Mouse (Mus musculus): ENCODE results near the gene Ankrd13a. TPM values are rescaled to one million over a fixed set of nuclear protein-coding genes. Genes with fewer than 3 reads are reported as not detected.

The Ankrd13a gene
- total and polyA plus RNA-seq, 3 experiments = 73.8 to 123 (median 89.4) TPM

DNA sequence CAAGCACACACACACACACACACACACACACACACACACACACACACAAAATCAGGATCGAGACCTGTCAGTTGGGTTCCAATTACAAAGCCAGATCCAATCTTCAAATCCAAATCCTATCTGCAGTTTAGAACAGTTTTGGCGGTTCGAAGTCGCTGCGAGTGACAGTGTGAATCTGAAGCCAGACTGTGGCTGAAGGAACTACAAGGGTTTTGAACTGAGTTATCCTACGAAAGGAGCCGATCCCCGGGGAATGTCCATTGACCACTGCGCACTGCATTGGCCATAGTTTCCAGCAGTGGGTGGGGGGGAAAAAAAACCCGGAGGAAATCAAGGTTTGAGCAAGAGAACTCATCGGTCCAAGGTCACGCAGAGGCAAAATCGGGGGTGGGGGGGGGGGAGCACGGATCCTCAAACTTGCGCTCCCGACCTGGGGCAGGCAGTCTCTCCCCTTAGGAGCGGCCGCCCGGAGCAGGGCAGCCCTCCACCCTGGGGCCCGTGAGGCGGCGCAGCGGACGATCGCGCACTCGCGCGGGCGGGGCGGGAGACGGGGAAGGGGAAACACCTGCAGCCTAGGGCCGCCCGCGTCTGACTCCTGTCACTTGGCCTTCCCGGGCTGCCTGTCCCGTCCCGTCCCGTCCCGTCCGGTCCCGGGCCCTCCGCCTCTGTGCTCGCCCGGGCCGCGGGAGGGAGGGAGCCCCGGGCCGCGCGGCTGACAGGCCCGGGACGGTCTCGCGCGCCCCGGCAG lies 1.8 kb upstream of the Ankrd13a start:
- Histone ChIP-seq H3K9me3 (replicated peaks; ENCODE audit: low read length) (no peaks in the 10 kb centered on the region), H3K4me2 (ENCODE audit: insufficient read depth, low read depth, poor library complexity, severe bottlenecking) (peak overlapping the region; percentile 98), H3K27me3 (replicated peaks) (no peaks in the 10 kb centered on the region), H3K79me2 (replicated peaks; ENCODE audit: control insufficient read depth, extremely low read depth, insufficient read depth, poor library complexity, severe bottlenecking) (peaks cover 69% of the 10 kb centered on the region), H3K9ac (ENCODE audit: insufficient read depth, low read depth) (peak overlapping the region; percentile 82), H3K36me3 (replicated peaks in 1 of 2; ENCODE audit: control insufficient read depth in 1 of 2, insufficient read depth in 1 of 2, low read length in 1 of 2) (peaks cover 8 to 34% of the 10 kb centered on the region in 2 experiments), H3K27ac (ENCODE audit: insufficient read depth, low read depth) (peak overlapping the region; percentile 39; the same call in 1 of the 2 replicates), H3K4me1 (ENCODE audit: control insufficient read depth in 1 of 2, insufficient read depth in 2 of 2) (peaks cover 8 to 40% of the 10 kb centered on the region in 2 experiments; a peak in 3 of 4 replicates), H3K4me3 (replicated peaks in 1 of 3; ENCODE audit: low read depth in 2 of 3, low read length in 2 of 3, poor library complexity in 1 of 3) (peak overlapping the region; percentile 74 to 91 (median 86))
- in situ Hi-C loops (cut with MboI; ENCODE audit: low pct_ligation_motif_present, low pct_unique_long_range_greater_than_20kb, low sequenced_read_pairs) (no loop called here), dilution Hi-C loops (cut with MboI; ENCODE audit: extremely low pct_ligation_motif_present, extremely low pct_unique_long_range_greater_than_20kb, low sequenced_read_pairs) (no loop called here)
- TF ChIP-seq CTCF (conservative IDR thresholded peaks at IDR 0.05 in 1 of 2, IDR thresholded peaks at IDR 0.05 in 1 of 2; ENCODE audit: low read depth in 2 of 2, low read length in 2 of 2) (no peak), MEF2A (IDR thresholded peaks at IDR 0.05; ENCODE audit: borderline replicate concordance, low read depth, low read length) (no peak), ZNF384 (IDR thresholded peaks at IDR 0.05; ENCODE audit: low read depth, low read length) (no peak), EP300 (IDR thresholded peaks at IDR 0.05; ENCODE audit: low read length) (no peak), RAD21 (IDR thresholded peaks at IDR 0.05; ENCODE audit: low read depth, low read length) (no peak), CHD2 (IDR thresholded peaks at IDR 0.05; ENCODE audit: low read length) (no peak), TBP (conservative IDR thresholded peaks at IDR 0.05; ENCODE audit: low read depth, low read length) (no peak), NRF1 (IDR thresholded peaks at IDR 0.05; ENCODE audit: low read depth, low read length) (peak; percentile 54), SIN3A (IDR thresholded peaks at IDR 0.05; ENCODE audit: low read length) (0 out of 2 replicates have a peak, but pooled peaks have one; percentile 8), USF2 (conservative IDR thresholded peaks at IDR 0.05; ENCODE audit: low read depth, low read length) (no peak), MYC (IDR thresholded peaks at IDR 0.05; ENCODE audit: low read depth, low read length) (no peak), MAX (IDR thresholded peaks at IDR 0.05; ENCODE audit: low read length) (no peak; the same call in 1 of the 2 replicates), CHD1 (IDR thresholded peaks at IDR 0.05; ENCODE audit: low read depth, low read length) (no peak), JUN (IDR thresholded peaks at IDR 0.05; ENCODE audit: insufficient read depth, low read depth, low read length) (no peak), USF1 (IDR thresholded peaks at IDR 0.05; ENCODE audit: low read depth, low read length) (no peak), MAFK (IDR thresholded peaks at IDR 0.05; ENCODE audit: insufficient replicate concordance, low read length) (no peak), TCF12 (IDR thresholded peaks at IDR 0.05; ENCODE audit: low read depth, low read length) (peak; percentile 23; the same call in 1 of the 2 replicates), POLR2A (IDR thresholded peaks at IDR 0.05; ENCODE audit: low read depth, low read length) (no peak), MAZ (IDR thresholded peaks at IDR 0.05; ENCODE audit: low read depth, low read length) (no peak)
- DNase-seq (ENCODE audit: extremely low read depth) = peak; percentile 36

DNA sequence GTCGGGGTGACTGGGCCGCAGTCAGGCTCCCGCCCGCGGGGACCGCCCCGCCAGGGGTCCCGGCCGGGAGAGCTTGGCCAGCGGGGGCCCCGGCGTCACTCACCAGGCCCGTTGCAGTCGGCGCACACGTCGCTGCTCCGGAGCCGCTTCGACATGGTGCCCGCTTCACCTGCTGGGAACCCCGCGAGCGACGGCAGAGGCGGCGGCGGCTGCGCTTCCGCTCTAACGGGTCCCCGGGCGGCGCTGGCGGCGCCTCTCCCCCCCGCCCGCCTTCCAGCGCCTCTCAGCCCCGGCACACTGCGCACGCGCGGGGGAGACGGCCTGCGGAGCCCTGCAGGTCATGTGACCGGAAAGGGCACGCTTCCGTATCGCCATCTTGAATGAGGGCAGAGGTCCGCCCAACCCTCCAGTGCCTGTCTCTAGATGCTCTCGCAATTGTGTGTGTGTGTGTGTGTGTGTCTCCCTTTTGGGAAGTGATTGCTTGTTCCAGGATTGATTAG lies 1.2 kb upstream of the Ankrd13a start:
- H3K27ac ChIP-seq (ENCODE audit: insufficient read depth, low read depth) = peak overlapping the region; percentile 39; the same call in 1 of the 2 replicates
- no peaks in the 10 kb centered on the region for H3K27me3 ChIP-seq (replicated peaks)
- H3K36me3 ChIP-seq (replicated peaks in 1 of 2; ENCODE audit: control insufficient read depth in 1 of 2, insufficient read depth in 1 of 2, low read length in 1 of 2) = peaks cover 8 to 32% of the 10 kb centered on the region in 2 experiments
- dilution Hi-C loops (cut with MboI; ENCODE audit: extremely low pct_ligation_motif_present, extremely low pct_unique_long_range_greater_than_20kb, low sequenced_read_pairs) = no loop called here
- DNase-seq (ENCODE audit: extremely low read depth) = peak; percentile 97
- H3K4me1 ChIP-seq (ENCODE audit: control insufficient read depth in 1 of 2, insufficient read depth in 2 of 2) = peaks cover 10 to 47% of the 10 kb centered on the region in 2 experiments
- peak overlapping the region; percentile 85 to 99 (median 91) for H3K4me3 ChIP-seq (replicated peaks in 1 of 3; ENCODE audit: low read depth in 2 of 3, low read length in 2 of 3, poor library complexity in 1 of 3)
- no peaks in the 10 kb centered on the region for H3K9me3 ChIP-seq (replicated peaks; ENCODE audit: low read length)
- peak overlapping the region; percentile 96 for H3K4me2 ChIP-seq (ENCODE audit: insufficient read depth, low read depth, poor library complexity, severe bottlenecking)
- in situ Hi-C loops (cut with MboI; ENCODE audit: low pct_ligation_motif_present, low pct_unique_long_range_greater_than_20kb, low sequenced_read_pairs) = no loop called here
- peak overlapping the region; percentile 91 for H3K9ac ChIP-seq (ENCODE audit: insufficient read depth, low read depth)
- peaks cover 67% of the 10 kb centered on the region for H3K79me2 ChIP-seq (replicated peaks; ENCODE audit: control insufficient read depth, extremely low read depth, insufficient read depth, poor library complexity, severe bottlenecking)
- TF ChIP-seq E2F4 (IDR thresholded peaks at IDR 0.05; ENCODE audit: insufficient replicate concordance, low read depth, low read length) (no peak), MXI1 (IDR thresholded peaks at IDR 0.05; ENCODE audit: low read depth, low read length) (no peak), POLR2A (IDR thresholded peaks at IDR 0.05; ENCODE audit: low read depth, low read length) (peak; percentile 59; the same call in 1 of the 2 replicates), CHD1 (IDR thresholded peaks at IDR 0.05; ENCODE audit: low read depth, low read length) (no peak), CTCF (conservative IDR thresholded peaks at IDR 0.05 in 1 of 2, IDR thresholded peaks at IDR 0.05 in 1 of 2; ENCODE audit: low read depth in 2 of 2, low read length in 2 of 2) (no peak), JUN (IDR thresholded peaks at IDR 0.05; ENCODE audit: insufficient read depth, low read depth, low read length) (no peak), EP300 (IDR thresholded peaks at IDR 0.05; ENCODE audit: low read length) (no peak), GABPA (IDR thresholded peaks at IDR 0.05; ENCODE audit: insufficient replicate concordance, low read depth, low read length) (no peak; the same call in 1 of the 2 replicates), MYC (IDR thresholded peaks at IDR 0.05; ENCODE audit: low read depth, low read length) (no peak), MAX (IDR thresholded peaks at IDR 0.05; ENCODE audit: low read length) (peak; percentile 84), HCFC1 (IDR thresholded peaks at IDR 0.05; ENCODE audit: low read depth, low read length) (peak; percentile 90), ZMIZ1 (IDR thresholded peaks at IDR 0.05; ENCODE audit: low read depth, low read length) (no peak), TCF12 (IDR thresholded peaks at IDR 0.05; ENCODE audit: low read depth, low read length) (0 out of 2 replicates have a peak, but pooled peaks have one; percentile 68), CHD2 (IDR thresholded peaks at IDR 0.05; ENCODE audit: low read length) (no peak), JUND (conservative IDR thresholded peaks at IDR 0.05; ENCODE audit: low read depth, low read length) (no peak), SIN3A (IDR thresholded peaks at IDR 0.05; ENCODE audit: low read length) (peak; percentile 43; the same call in 1 of the 2 replicates), MAFK (IDR thresholded peaks at IDR 0.05; ENCODE audit: insufficient replicate concordance, low read length) (no peak), IRF4 (IDR thresholded peaks at IDR 0.05; ENCODE audit: low read depth, low read length) (no peak; the same call in 1 of the 2 replicates), KAT2A (IDR thresholded peaks at IDR 0.05; ENCODE audit: insufficient replicate concordance, low read length) (peak; percentile 79; the same call in 1 of the 2 replicates), MEF2A (IDR thresholded peaks at IDR 0.05; ENCODE audit: borderline replicate concordance, low read depth, low read length) (no peak)

All from CH12.LX (cell line).